Mouse (Mus musculus): ENCODE results near the gene Muc3.

GRCm38 (mm10) chr5:137131490-137131889 is 17.6 kb downstream of the Muc3 start:
- TF ChIP-seq CTCF (IDR thresholded peaks at IDR 0.05; ENCODE audit: low read depth) (peak; percentile 94), EP300 (optimal IDR thresholded peaks at IDR 0.05) (no peak)

Measured in stomach, postnatal 0 days (tissue).